ENCODE assay signal across 9 mouse cellular contexts in genomic region chr9:97013153-97013552, GRCm38 (mm10). TPM values are rescaled to one million over a fixed set of nuclear protein-coding genes. Genes with fewer than 3 reads are reported as not detected.
DNase-seq lines count a peak whose midpoint lies in the region; ATAC-seq lines count a peak whose summit lies in the region.
"Had no signal": no experiment of that assay in that cellular context is flagged by ENCODE, and none has a peak within 500 bp of the region (broad histone marks: within the 10 kb centered on the region; RNA-seq: fewer than 3 reads in every experiment).

No protein-coding gene starts in this region.

- no peak for DNase-seq in heart, postnatal 14 days
- DNase-seq in embryonic facial prominence, embryonic 10.5 days (ENCODE audit: low spot score), result peak; percentile 53
- peak; percentile 63 to 71 for DNase-seq in left cerebral cortex, postnatal 14 days (ENCODE audit: low spot score in 2 of 2)
- peak; percentile 54 for DNase-seq in right cerebral cortex, postnatal 25 days
- no peak for DNase-seq in spleen, postnatal 4 days (ENCODE audit: low spot score in 2 of 2)
- no peak for DNase-seq in lung, postnatal 14 days

- H3K36me3 ChIP-seq in heart, embryonic 11.5 days (ENCODE audit: control insufficient read depth, insufficient read depth, low read length), result peaks cover 2% of the 10 kb centered on the region; the same call in 1 of the 2 replicates
- peaks cover 44% of the 10 kb centered on the region for H3K36me3 ChIP-seq in embryonic facial prominence, embryonic 10.5 days (replicated peaks)
- peaks cover 2% of the 10 kb centered on the region; the same call in 1 of the 2 replicates for H3K36me3 ChIP-seq in hindbrain, embryonic 16.5 days (ENCODE audit: control insufficient read depth, insufficient read depth, low read length)
- H3K36me3 ChIP-seq: embryonic facial prominence, embryonic 13.5 days had no signal

- peak; percentile 14; the same call in 1 of the 2 replicates for ATAC-seq in heart, embryonic 11.5 days (replicated peaks; ENCODE audit: insufficient number of reproducible peaks, low FRiP score, low TSS enrichment)
- peak; percentile 55 for ATAC-seq in hindbrain, embryonic 16.5 days

- intact Hi-C loops in heart, postnatal 14 days (cut with DNase I), result no loop called here
- intact Hi-C loops in left cerebral cortex, postnatal 14 days (cut with DNase I), result no loop called here

- 14% methylated on average over 6 of the region's 6 CpGs for WGBS in heart, embryonic 11.5 days (ENCODE audit: insufficient replicate concordance)
- WGBS in embryonic facial prominence, embryonic 10.5 days, result 19% methylated on average over 6 of the region's 6 CpGs
- WGBS in hindbrain, embryonic 16.5 days, result 11% methylated on average over 6 of the region's 6 CpGs

- H3K4me2 ChIP-seq in heart, embryonic 11.5 days, result no peak overlapping the region
- no peak overlapping the region for H3K4me2 ChIP-seq in hindbrain, embryonic 16.5 days (ENCODE audit: low read length)
- H3K4me2 ChIP-seq: embryonic facial prominence, embryonic 13.5 days had no signal

- H3K9ac ChIP-seq in heart, embryonic 11.5 days (ENCODE audit: low read depth, low read length), result no peak overlapping the region
- no peak overlapping the region for H3K9ac ChIP-seq in hindbrain, embryonic 16.5 days (ENCODE audit: low read depth, low read length)
- H3K9ac ChIP-seq: embryonic facial prominence, embryonic 13.5 days had no signal

- no peaks in the 10 kb centered on the region for H3K9me3 ChIP-seq in heart, embryonic 11.5 days (replicated peaks; ENCODE audit: control insufficient read depth, low read length)
- no peaks in the 10 kb centered on the region for H3K9me3 ChIP-seq in embryonic facial prominence, embryonic 10.5 days
- peaks cover 8% of the 10 kb centered on the region; the same call in 1 of the 2 replicates for H3K9me3 ChIP-seq in hindbrain, embryonic 16.5 days (ENCODE audit: control insufficient read depth, low read length)

- no peaks in the 10 kb centered on the region for H3K27me3 ChIP-seq in heart, embryonic 11.5 days (ENCODE audit: control insufficient read depth, insufficient read depth, low read length)
- H3K27me3 ChIP-seq in embryonic facial prominence, embryonic 10.5 days (replicated peaks; ENCODE audit: low read depth, poor library complexity, severe bottlenecking), result peaks cover 9% of the 10 kb centered on the region
- H3K27me3 ChIP-seq in hindbrain, embryonic 16.5 days (replicated peaks; ENCODE audit: control insufficient read depth, insufficient read depth, low read length), result no peaks in the 10 kb centered on the region

- H3K27ac ChIP-seq in heart, embryonic 11.5 days (ENCODE audit: low read depth, low read length), result peak overlapping the region; percentile 31; the same call in 1 of the 2 replicates
- peak overlapping the region; percentile 71 for H3K27ac ChIP-seq in embryonic facial prominence, embryonic 10.5 days (replicated peaks)
- no peak overlapping the region; the same call in 1 of the 2 replicates for H3K27ac ChIP-seq in hindbrain, embryonic 16.5 days (ENCODE audit: low read depth, low read length)
- H3K27ac ChIP-seq: embryonic facial prominence, embryonic 13.5 days had no signal

- H3K4me3 ChIP-seq in heart, embryonic 11.5 days (ENCODE audit: low read depth, low read length), result no peak overlapping the region
- peak overlapping the region; percentile 8; the same call in 1 of the 2 replicates for H3K4me3 ChIP-seq in embryonic facial prominence, embryonic 10.5 days
- no peak overlapping the region for H3K4me3 ChIP-seq in hindbrain, embryonic 16.5 days (ENCODE audit: low read length)
- H3K4me3 ChIP-seq: embryonic facial prominence, embryonic 13.5 days had no signal

- H3K4me1 ChIP-seq in heart, embryonic 11.5 days (ENCODE audit: control insufficient read depth, insufficient read depth, low read length), result peaks cover 30% of the 10 kb centered on the region
- peaks cover 77% of the 10 kb centered on the region for H3K4me1 ChIP-seq in embryonic facial prominence, embryonic 10.5 days
- peaks cover 53% of the 10 kb centered on the region for H3K4me1 ChIP-seq in hindbrain, embryonic 16.5 days (ENCODE audit: control insufficient read depth, insufficient read depth, low read depth, low read length)

RNA-seq across cellular contexts. Expression of gene Spsb4, which starts 5.5 kb away (rescaled TPM):
- polyA plus RNA-seq in heart, embryonic 11.5 days (2014; fragmentation: Nextera tagmentation; extraction: Ambion mirVana), result 42.0 and 48.3 TPM in 2 replicates
- 1 to 10 TPM; 5.0 to 9.0 TPM for total RNA-seq in heart, postnatal 14 days (2021)
- polyA plus RNA-seq in embryonic facial prominence, embryonic 10.5 days (2016; fragmentation: Nextera tagmentation; extraction: Ambion mirVana), result 102 and 123 TPM in 2 replicates
- 39.8 and 42.4 TPM in 2 replicates for polyA plus RNA-seq in hindbrain, embryonic 16.5 days (2015; fragmentation: Nextera tagmentation; extraction: Ambion mirVana)
- 1 to 10 TPM; 6.7 to 6.9 TPM for total RNA-seq in left cerebral cortex, postnatal 14 days (2021)

Comparison
In these comparisons a context has a peak if more than half of its experiments do, and no peak if none do; other contexts are left out.
1. DNase-seq: peak in embryonic facial prominence, embryonic 10.5 days (single experiment), left cerebral cortex, postnatal 14 days (2 of 2) and right cerebral cortex, postnatal 25 days (single experiment); none in heart, postnatal 14 days (0 of 2), spleen, postnatal 4 days (0 of 2) and lung, postnatal 14 days (single experiment).